In the genomic region with DNA sequence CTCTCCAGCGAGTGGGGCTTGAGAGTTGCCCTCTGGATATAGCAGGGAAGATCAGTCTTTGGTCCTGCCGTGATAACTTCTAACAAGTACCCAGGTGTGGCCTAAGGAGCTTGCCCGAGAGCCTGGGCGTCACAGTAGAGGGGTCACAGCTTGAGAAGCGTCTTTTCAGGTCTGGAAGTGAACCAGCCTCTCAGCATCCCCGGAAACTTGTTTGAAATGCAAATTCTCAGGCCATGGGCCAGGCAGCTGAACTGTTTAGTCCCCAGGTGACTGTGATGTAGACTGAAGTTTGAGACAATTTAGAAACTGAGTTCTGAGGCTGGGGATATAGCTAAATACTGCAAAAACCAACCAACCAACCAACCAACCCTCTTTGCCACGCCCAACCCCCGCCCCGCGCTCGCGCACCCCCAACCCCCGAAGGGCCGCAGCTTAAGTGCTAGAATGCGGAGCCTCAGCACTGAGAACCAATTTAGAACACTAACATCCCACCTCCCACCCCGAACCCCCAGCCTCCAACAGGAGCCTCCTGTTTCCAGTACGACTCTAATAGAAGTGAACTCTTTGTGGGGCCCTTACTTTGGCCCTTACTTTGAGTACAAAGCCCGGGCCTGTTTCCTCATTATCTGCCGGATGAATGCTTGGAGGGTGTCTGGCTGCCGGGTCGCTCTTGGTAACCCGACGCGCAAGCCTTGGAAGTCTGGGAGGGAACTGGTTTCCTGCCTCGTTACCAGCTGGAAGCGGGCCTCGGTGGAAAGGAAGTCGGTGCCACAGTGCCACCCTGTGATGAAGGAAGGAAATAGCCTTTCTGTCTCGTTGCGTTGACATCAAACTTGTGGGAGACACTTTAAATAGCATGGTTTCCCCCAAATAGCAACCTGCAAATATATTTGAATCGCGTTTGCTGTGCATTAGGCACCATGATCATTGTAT, we compare ENCODE assay signal across 8 mouse cellular contexts.
DNase-seq lines count a peak whose midpoint lies in the region; ATAC-seq and TF ChIP-seq lines count a peak whose summit lies in the region.

No protein-coding gene starts in this region.

- H3K9me3 ChIP-seq in CH12.LX (replicated peaks; ENCODE audit: low read length): peaks cover 3% of the 10 kb centered on the region
- no peaks in the 10 kb centered on the region for H3K9me3 ChIP-seq in forebrain, embryonic 11.5 days (ENCODE audit: control insufficient read depth, low read length)
- no peaks in the 10 kb centered on the region for H3K9me3 ChIP-seq in heart, embryonic 15.5 days (replicated peaks)
- no peaks in the 10 kb centered on the region for H3K9me3 ChIP-seq in liver, embryonic 12.5 days (replicated peaks)

- 3% methylated on average over 32 of the region's 32 CpGs for WGBS in forebrain, embryonic 11.5 days
- WGBS in heart, embryonic 15.5 days: 10% methylated on average over 32 of the region's 32 CpGs
- WGBS in liver, embryonic 12.5 days (ENCODE audit: insufficient replicate concordance): 16% methylated on average over 32 of the region's 32 CpGs

- no peaks in the 10 kb centered on the region for H3K79me2 ChIP-seq in CH12.LX (replicated peaks; ENCODE audit: control insufficient read depth, extremely low read depth, insufficient read depth, poor library complexity, severe bottlenecking)

- in situ Hi-C loops in CH12.LX (cut with MboI; ENCODE audit: low pct_ligation_motif_present, low pct_unique_long_range_greater_than_20kb, low sequenced_read_pairs): loop anchor here (25.0 kb wide), 1 partner anchor 563 kb away; no protein-coding TSS in a partner anchor

- TF ChIP-seq CTCF in CH12.LX (conservative IDR thresholded peaks at IDR 0.05 in 1 of 2, IDR thresholded peaks at IDR 0.05 in 1 of 2; ENCODE audit: low read depth in 2 of 2, low read length in 2 of 2): peak; percentile 70 to 97

- H3K4me1 ChIP-seq in CH12.LX (ENCODE audit: control insufficient read depth in 1 of 2, insufficient read depth in 2 of 2): peaks cover 4 to 51% of the 10 kb centered on the region in 2 experiments; a peak in 3 of 4 replicates
- H3K4me1 ChIP-seq in brown adipose tissue, adult 24 weeks (ENCODE audit: control insufficient read depth, insufficient read depth, insufficient read length, low read length): no peaks in the 10 kb centered on the region
- 0 out of 2 replicates have a peak, but pooled peaks cover 3% of the 10 kb centered on the region for H3K4me1 ChIP-seq in forebrain, embryonic 11.5 days (replicated peaks; ENCODE audit: control insufficient read depth, insufficient read depth, low read length)
- peaks cover 9% of the 10 kb centered on the region for H3K4me1 ChIP-seq in heart, embryonic 15.5 days (replicated peaks)
- H3K4me1 ChIP-seq in liver, embryonic 12.5 days: peaks cover 12% of the 10 kb centered on the region

- peak; percentile 80 for DNase-seq in CH12.LX (ENCODE audit: extremely low read depth)
- peak; percentile 91 for DNase-seq in forebrain, embryonic 11.5 days (ENCODE audit: low spot score)
- peak; percentile 83 for DNase-seq in kidney, postnatal 14 days
- DNase-seq in neural tube, embryonic 10.5 days (ENCODE audit: extremely low spot score, low spot score): peak; percentile 84
- peak; percentile 40 for DNase-seq in telencephalon, adult 2 months (ENCODE audit: low read depth, low spot score)

- peak overlapping the region; percentile 75 for H3K9ac ChIP-seq in CH12.LX (ENCODE audit: insufficient read depth, low read depth)
- peak overlapping the region; percentile 35 for H3K9ac ChIP-seq in forebrain, embryonic 11.5 days (ENCODE audit: low read length)
- H3K9ac ChIP-seq in heart, embryonic 15.5 days: no peak overlapping the region; the same call in 1 of the 2 replicates
- peak overlapping the region; percentile 51; the same call in 1 of the 2 replicates for H3K9ac ChIP-seq in liver, embryonic 12.5 days

- H3K27ac ChIP-seq in CH12.LX (ENCODE audit: insufficient read depth, low read depth): no peak overlapping the region
- H3K27ac ChIP-seq in brown adipose tissue, adult 24 weeks (replicated peaks; ENCODE audit: low read depth, low read length): no peak overlapping the region
- peak overlapping the region; percentile 47; the same call in 1 of the 2 replicates for H3K27ac ChIP-seq in forebrain, embryonic 11.5 days (ENCODE audit: low read depth, low read length)
- H3K27ac ChIP-seq in heart, embryonic 15.5 days: no peak overlapping the region
- H3K27ac ChIP-seq in liver, embryonic 12.5 days: no peak overlapping the region

- no peaks in the 10 kb centered on the region for H3K27me3 ChIP-seq in CH12.LX (replicated peaks)
- H3K27me3 ChIP-seq in forebrain, embryonic 11.5 days (ENCODE audit: control insufficient read depth, insufficient read depth, low read length): no peaks in the 10 kb centered on the region
- no peaks in the 10 kb centered on the region for H3K27me3 ChIP-seq in heart, embryonic 15.5 days
- H3K27me3 ChIP-seq in liver, embryonic 12.5 days (replicated peaks): no peaks in the 10 kb centered on the region

- peak; percentile 93 for ATAC-seq in forebrain, embryonic 11.5 days (replicated peaks; ENCODE audit: low FRiP score)
- 0 out of 2 replicates have a peak, but pooled peaks have one; percentile 69 for ATAC-seq in heart, embryonic 15.5 days (replicated peaks; ENCODE audit: insufficient number of reproducible peaks, insufficient read depth, low FRiP score, low read depth)
- peak; percentile 44; the same call in 1 of the 2 replicates for ATAC-seq in liver, embryonic 12.5 days

- peak; percentile 98 for TF ChIP-seq RAD21 in CH12.LX (IDR thresholded peaks at IDR 0.05; ENCODE audit: low read depth, low read length)

- H3K4me3 ChIP-seq in CH12.LX (replicated peaks in 1 of 3; ENCODE audit: low read depth in 2 of 3, low read length in 2 of 3, poor library complexity in 1 of 3): peak overlapping the region; percentile 30 to 50 (median 42)
- peak overlapping the region; percentile 26 for H3K4me3 ChIP-seq in brown adipose tissue, adult 24 weeks (ENCODE audit: insufficient read depth, low read depth, low read length)
- H3K4me3 ChIP-seq in forebrain, embryonic 11.5 days (ENCODE audit: low read depth, low read length): peak overlapping the region; percentile 15; the same call in 1 of the 2 replicates
- peak overlapping the region; percentile 39 for H3K4me3 ChIP-seq in heart, embryonic 15.5 days
- peak overlapping the region; percentile 48 for H3K4me3 ChIP-seq in liver, embryonic 12.5 days

- H3K36me3 ChIP-seq in CH12.LX (replicated peaks in 1 of 2; ENCODE audit: control insufficient read depth in 1 of 2, insufficient read depth in 1 of 2, low read length in 1 of 2): no peaks in the 10 kb centered on the region
- no peaks in the 10 kb centered on the region for H3K36me3 ChIP-seq in forebrain, embryonic 11.5 days (ENCODE audit: control insufficient read depth, insufficient read depth, low read length)
- H3K36me3 ChIP-seq in heart, embryonic 15.5 days: no peaks in the 10 kb centered on the region
- H3K36me3 ChIP-seq in liver, embryonic 12.5 days: no peaks in the 10 kb centered on the region

- TF ChIP-seq POLR2A in CH12.LX (IDR thresholded peaks at IDR 0.05; ENCODE audit: low read depth, low read length): no peak

- TF ChIP-seq EP300 in CH12.LX (IDR thresholded peaks at IDR 0.05; ENCODE audit: low read length): 0 out of 2 replicates have a peak, but pooled peaks have one; percentile 20

- peak overlapping the region; percentile 97 for H3K4me2 ChIP-seq in CH12.LX (ENCODE audit: insufficient read depth, low read depth, poor library complexity, severe bottlenecking)
- peak overlapping the region; percentile 57 for H3K4me2 ChIP-seq in forebrain, embryonic 11.5 days (ENCODE audit: low read depth, low read length, severe bottlenecking)
- H3K4me2 ChIP-seq in heart, embryonic 15.5 days: peak overlapping the region; percentile 67
- peak overlapping the region; percentile 74 for H3K4me2 ChIP-seq in liver, embryonic 12.5 days

- dilution Hi-C loops in CH12.LX (cut with MboI; ENCODE audit: extremely low pct_ligation_motif_present, extremely low pct_unique_long_range_greater_than_20kb, low sequenced_read_pairs): no loop called here

TF ChIP-seq in CH12.LX, 34 proteins besides CTCF, POLR2A, EP300 and RAD21:
- TF ChIP-seq ZC3H11A (IDR thresholded peaks at IDR 0.05; ENCODE audit: low read depth, low read length): peak; percentile 74
- TF ChIP-seq CHD2 (IDR thresholded peaks at IDR 0.05; ENCODE audit: low read length): peak; percentile 57; the same call in 1 of the 2 replicates
- peak; percentile 92 for TF ChIP-seq SMC3 (IDR thresholded peaks at IDR 0.05; ENCODE audit: low read depth, low read length)
- TF ChIP-seq MAZ (IDR thresholded peaks at IDR 0.05; ENCODE audit: low read depth, low read length): peak; percentile 80; the same call in 1 of the 2 replicates
- TF ChIP-seq NRF1 (IDR thresholded peaks at IDR 0.05; ENCODE audit: low read depth, low read length): no peak
- TF ChIP-seq ELF1 (IDR thresholded peaks at IDR 0.05; ENCODE audit: low read depth, low read length): peak; percentile 61
- TF ChIP-seq MAX (IDR thresholded peaks at IDR 0.05; ENCODE audit: low read length): peak; percentile 45; the same call in 1 of the 2 replicates
- TF ChIP-seq SIN3A (IDR thresholded peaks at IDR 0.05; ENCODE audit: low read length): peak; percentile 72
- peak; percentile 35; the same call in 1 of the 2 replicates for TF ChIP-seq NELFE (IDR thresholded peaks at IDR 0.05; ENCODE audit: low read depth, low read length)
- TF ChIP-seq TCF12 (IDR thresholded peaks at IDR 0.05; ENCODE audit: low read depth, low read length): peak; percentile 48; the same call in 1 of the 2 replicates
- TF ChIP-seq KAT2A (IDR thresholded peaks at IDR 0.05; ENCODE audit: insufficient replicate concordance, low read length): 0 out of 2 replicates have a peak, but pooled peaks have one; percentile 38
- peak; percentile 41; the same call in 1 of the 2 replicates for TF ChIP-seq MYC (IDR thresholded peaks at IDR 0.05; ENCODE audit: low read depth, low read length)
- 0 out of 2 replicates have a peak, but pooled peaks have one; percentile 24 for TF ChIP-seq MAFK (IDR thresholded peaks at IDR 0.05; ENCODE audit: insufficient replicate concordance, low read length)
- TF ChIP-seq ZNF384 (IDR thresholded peaks at IDR 0.05; ENCODE audit: low read depth, low read length): no peak
- TF ChIP-seq IRF4 (IDR thresholded peaks at IDR 0.05; ENCODE audit: low read depth, low read length): peak; percentile 68; the same call in 1 of the 2 replicates
- TF ChIP-seq ETS1 (conservative IDR thresholded peaks at IDR 0.05; ENCODE audit: low read depth, low read length): peak; percentile 52; the same call in 1 of the 2 replicates
- TF ChIP-seq MEF2A (IDR thresholded peaks at IDR 0.05; ENCODE audit: borderline replicate concordance, low read depth, low read length): peak; percentile 34; the same call in 1 of the 2 replicates
- no peak for TF ChIP-seq HCFC1 (IDR thresholded peaks at IDR 0.05; ENCODE audit: low read depth, low read length)
- no peak for TF ChIP-seq MXI1 (IDR thresholded peaks at IDR 0.05; ENCODE audit: low read depth, low read length)

Comparison
In these comparisons a context has a peak if more than half of its experiments do, and no peak if none do; other contexts are left out.
1. DNase-seq: peak in every context shown above with its lines; median percentile 91 in forebrain, embryonic 11.5 days; 84 in neural tube, embryonic 10.5 days; 83 in kidney, postnatal 14 days; 80 in CH12.LX; 40 in telencephalon, adult 2 months.